Mouse (Mus musculus) olfactory bulb, adult 2 months (tissue): ENCODE results near the gene Fbln7.

ENCODE experiments used
- CTCF ChIP-seq: fragments of 200-500 bp; IDR thresholded peaks from 2 replicates; pipeline ENCODE4 v1.5.1; 2012; ENCODE audit warnings: low read depth, mild to moderate bottlenecking, low read length, moderate library complexity; ENCODE audit not compliant: insufficient read depth
- POLR2A ChIP-seq: fragments of 200-500 bp; IDR thresholded peaks from 2 replicates; pipeline ENCODE4 v1.6.1; 2012; ENCODE audit warnings: mild to moderate bottlenecking, low read depth, low read length, moderate library complexity; ENCODE audit not compliant: insufficient read depth

GRCm38 (mm10) chr2:128842437-128842836 is 20.3 kb upstream of the Fbln7 start:
- TF ChIP-seq CTCF: no peak
- TF ChIP-seq POLR2A: no peak
